Mouse (Mus musculus) kidney, embryonic 15.5 days (tissue): Measurements from ENCODE around the gene Per1. TPM values are rescaled to one million over a fixed set of nuclear protein-coding genes. Genes with fewer than 3 reads are reported as not detected.
A peak's percentile ranks its signal among the peaks of the same experiment; 100 is the strongest.

Experiments
- ATAC-seq: fragments of 200-750 bp; cut with Nextera tagmentation; replicated peaks from 2 replicates; pipeline ENCODE4 v1.8.0; 2017; ENCODE audit warnings: moderate TSS enrichment; ENCODE audit not compliant: low FRiP score
- H3K27ac ChIP-seq: fragments of 300-500 bp; sonication (generic); 2 replicates; pipeline ENCODE4 v1.5.1; 2015; ENCODE audit warnings: mild to moderate bottlenecking, inconsistent platforms
- H3K27me3 ChIP-seq: fragments of 300-500 bp; sonication (generic); 2 replicates; pipeline ENCODE4 v1.6.1; 2015; ENCODE audit warnings: inconsistent platforms
- H3K36me3 ChIP-seq: fragments of 300-500 bp; sonication (generic); 2 replicates; pipeline ENCODE4 v1.6.1; 2015; ENCODE audit warnings: inconsistent platforms
- H3K4me1 ChIP-seq: fragments of 300-500 bp; sonication (generic); 2 replicates; pipeline ENCODE4 v1.6.1; 2015; ENCODE audit warnings: inconsistent platforms
- H3K4me2 ChIP-seq: fragments of 300-500 bp; sonication (generic); 2 replicates; pipeline ENCODE4 v1.6.1; 2015; ENCODE audit warnings: moderate library complexity, mild to moderate bottlenecking, inconsistent platforms
- H3K4me3 ChIP-seq: fragments of 300-500 bp; sonication (generic); replicated peaks from 2 replicates; pipeline ENCODE4 v1.5.1; 2015; ENCODE audit warnings: mild to moderate bottlenecking, inconsistent platforms
- H3K9ac ChIP-seq: fragments of 300-500 bp; sonication (generic); 2 replicates; pipeline ENCODE4 v1.6.1; 2015; ENCODE audit warnings: mild to moderate bottlenecking, inconsistent platforms
- H3K9me3 ChIP-seq: fragments of 300-500 bp; sonication (generic); replicated peaks from 2 replicates; pipeline ENCODE4 v1.6.1; 2016; ENCODE audit warnings: inconsistent platforms
- WGBS: fragments of 180-500 bp; shearing (Covaris S2); methylation state at CpG from one replicate; pipeline ENCODE4 v1.1.7; 2015; ENCODE audit warnings: mixed read lengths; 5-methylcytosine and 5-hydroxymethylcytosine counted together
- polyA plus RNA-seq: library from polyadenylated mRNA; unstranded; fragments of >200 nt; fragmentation: Nextera tagmentation; extraction: Ambion mirVana; gene quantifications from 2 replicates; pipeline ENCODE4 v1.2.1, GENCODE M21; 2015

Gene Per1
- polyA plus RNA-seq, 1 experiment from 2014 or later: 13.7 TPM

DNA sequence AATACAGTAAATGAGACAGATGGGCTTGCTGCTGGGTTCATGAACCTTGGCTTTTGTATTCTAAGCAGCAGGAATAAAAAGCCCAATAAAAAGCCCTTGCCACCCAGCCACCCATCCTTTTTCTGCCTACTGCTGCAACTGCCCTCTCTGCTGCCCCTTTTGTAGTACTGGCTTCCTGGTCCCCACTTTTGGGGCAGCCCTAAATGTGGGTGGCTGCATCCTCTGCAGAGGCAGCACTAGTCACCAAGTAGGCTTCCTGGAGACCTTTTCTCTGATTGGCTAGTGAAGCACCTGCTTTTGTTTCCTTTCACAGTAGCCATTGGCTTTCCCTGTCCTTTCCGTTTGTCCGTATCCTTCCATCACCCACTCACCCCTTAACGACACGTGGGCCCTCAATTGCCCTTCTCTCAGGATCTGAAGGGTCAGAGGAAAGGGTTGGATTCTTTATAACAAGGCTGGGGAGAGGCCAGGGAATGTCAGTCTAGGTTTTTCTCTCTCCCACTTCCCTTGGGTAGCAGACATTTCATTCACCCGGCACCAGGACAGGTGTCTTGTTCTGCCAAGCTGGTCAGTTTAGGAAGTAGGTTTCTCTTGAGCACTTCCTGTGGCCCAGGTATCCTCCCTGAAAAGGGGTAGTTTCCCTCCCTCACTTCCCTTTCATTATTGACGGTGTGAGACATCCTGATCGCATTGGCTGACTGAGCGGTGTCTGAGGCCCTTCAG, 3.2 kb downstream of the Per1 start:
- ATAC-seq: no peak
- peak overlapping the region; percentile 96 for H3K4me2 ChIP-seq
- peaks cover 66% of the 10 kb centered on the region for H3K4me1 ChIP-seq
- H3K36me3 ChIP-seq: peaks cover 26% of the 10 kb centered on the region
- no peaks in the 10 kb centered on the region for H3K9me3 ChIP-seq
- no peaks in the 10 kb centered on the region for H3K27me3 ChIP-seq
- peak overlapping the region; percentile 95 for H3K27ac ChIP-seq
- WGBS: 14% methylated on average over 8 of the region's 8 CpGs
- H3K9ac ChIP-seq: peak overlapping the region; percentile 66; the same call in 1 of the 2 replicates
- peak overlapping the region; percentile 61 for H3K4me3 ChIP-seq

DNA sequence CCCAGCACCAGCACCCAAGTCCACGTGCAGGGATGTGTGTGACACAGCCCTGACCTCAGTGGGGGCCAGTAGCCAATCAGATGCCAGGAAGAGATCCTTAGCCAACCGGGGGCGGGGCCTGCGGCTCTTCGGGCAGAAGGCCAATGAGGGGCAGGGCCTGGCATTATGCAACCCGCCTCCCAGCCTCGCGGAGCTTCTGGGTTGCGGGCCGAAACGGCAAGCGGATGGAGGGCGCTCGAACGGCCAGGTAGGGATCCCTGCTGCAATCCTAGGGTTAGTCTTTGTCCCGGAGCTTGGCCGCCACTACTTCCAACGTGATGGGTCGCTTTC, 3.7 kb downstream of the Per1 start:
- peaks cover 66% of the 10 kb centered on the region for H3K4me1 ChIP-seq
- peak overlapping the region; percentile 61 for H3K4me3 ChIP-seq
- H3K36me3 ChIP-seq: peaks cover 32% of the 10 kb centered on the region
- H3K4me2 ChIP-seq: peak overlapping the region; percentile 96
- peak overlapping the region; percentile 66 for H3K9ac ChIP-seq
- no peaks in the 10 kb centered on the region for H3K9me3 ChIP-seq
- WGBS: under 1% methylated on average over 18 of the region's 19 CpGs
- peak overlapping the region; percentile 95 for H3K27ac ChIP-seq
- ATAC-seq: peak; percentile 15
- H3K27me3 ChIP-seq: no peaks in the 10 kb centered on the region

- under 1% methylated on average over 22 of the region's 22 CpGs for WGBS
- no peak for ATAC-seq
These were observed 4.3 kb downstream of the Per1 start for GRCm38 (mm10) chr11:69099177-69099914.

GRCm38 (mm10) chr11:69099915-69100345, 4.9 kb downstream of the Per1 start:
- Histone ChIP-seq H3K27ac (peak overlapping the region; percentile 95), H3K9ac (peak overlapping the region; percentile 66), H3K4me1 (peaks cover 58% of the 10 kb centered on the region), H3K4me2 (peak overlapping the region; percentile 96), H3K27me3 (no peaks in the 10 kb centered on the region), H3K36me3 (peaks cover 44% of the 10 kb centered on the region), H3K9me3 (no peaks in the 10 kb centered on the region), H3K4me3 (peak overlapping the region; percentile 61)
- 1% methylated on average over 23 of the region's 23 CpGs for WGBS
- ATAC-seq: peak; percentile 38

More at GRCm38 (mm10) chr11:69099177-69099914, 4.3 kb downstream of the Per1 start:
- H3K27ac ChIP-seq: peak overlapping the region; percentile 95
- H3K4me3 ChIP-seq: peak overlapping the region; percentile 61
- H3K9ac ChIP-seq: peak overlapping the region; percentile 66
- H3K36me3 ChIP-seq: peaks cover 38% of the 10 kb centered on the region
- H3K4me2 ChIP-seq: peak overlapping the region; percentile 96
- H3K4me1 ChIP-seq: peaks cover 61% of the 10 kb centered on the region
- no peaks in the 10 kb centered on the region for H3K9me3 ChIP-seq
- no peaks in the 10 kb centered on the region for H3K27me3 ChIP-seq

- 91% methylated on average over 20 of the region's 20 CpGs for WGBS
- peak overlapping the region; percentile 61 for H3K4me3 ChIP-seq
- peak overlapping the region; percentile 66; the same call in 1 of the 2 replicates for H3K9ac ChIP-seq
- no peaks in the 10 kb centered on the region for H3K27me3 ChIP-seq
- peak overlapping the region; percentile 96 for H3K4me2 ChIP-seq
- peaks cover 52% of the 10 kb centered on the region for H3K4me1 ChIP-seq
- H3K27ac ChIP-seq: peak overlapping the region; percentile 95; the same call in 1 of the 2 replicates
- ATAC-seq: no peak
- no peaks in the 10 kb centered on the region for H3K9me3 ChIP-seq
- H3K36me3 ChIP-seq: peaks cover 52% of the 10 kb centered on the region
These were observed 5.8 kb downstream of the Per1 start for GRCm38 (mm10) chr11:69100639-69101360.

DNA sequence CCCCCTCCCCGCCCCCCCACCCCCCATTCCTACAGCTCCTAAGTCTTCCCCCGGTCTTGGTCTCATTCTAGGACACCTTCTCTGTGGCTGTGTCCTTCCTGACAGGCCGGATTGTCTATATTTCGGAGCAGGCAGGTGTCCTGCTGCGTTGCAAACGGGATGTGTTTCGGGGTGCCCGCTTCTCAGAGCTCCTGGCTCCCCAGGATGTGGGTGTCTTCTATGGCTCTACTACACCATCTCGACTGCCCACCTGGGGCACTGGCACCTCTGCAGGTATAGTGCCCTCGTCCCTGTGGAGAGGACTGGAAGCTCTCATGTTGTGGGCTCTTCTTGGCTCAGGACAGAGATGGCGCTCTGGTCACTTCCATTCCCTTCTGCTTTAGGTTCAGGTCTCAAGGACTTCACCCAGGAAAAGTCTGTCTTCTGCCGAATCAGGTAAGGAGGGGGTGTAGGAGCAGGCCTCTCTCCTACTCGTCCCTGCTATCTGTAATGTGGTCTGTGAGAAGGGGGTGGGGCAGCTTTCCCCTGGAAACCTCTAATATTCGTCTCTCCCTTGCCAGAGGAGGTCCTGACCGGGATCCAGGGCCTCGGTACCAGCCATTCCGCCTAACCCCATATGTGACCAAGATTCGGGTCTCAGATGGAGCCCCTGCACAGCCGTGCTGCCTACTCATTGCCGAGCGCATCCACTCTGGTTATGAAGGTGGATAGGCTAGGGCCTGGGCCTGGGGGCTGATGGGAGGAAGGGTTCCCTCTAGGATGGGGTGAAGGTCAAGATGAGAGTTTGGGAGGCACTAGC, 6.8 kb downstream of the Per1 start:
- peaks cover 62% of the 10 kb centered on the region for H3K36me3 ChIP-seq
- WGBS: 89% methylated on average over 21 of the region's 21 CpGs
- H3K9me3 ChIP-seq: no peaks in the 10 kb centered on the region
- H3K27ac ChIP-seq: no peak overlapping the region
- no peaks in the 10 kb centered on the region for H3K27me3 ChIP-seq
- H3K4me2 ChIP-seq: no peak overlapping the region
- peaks cover 42% of the 10 kb centered on the region for H3K4me1 ChIP-seq
- no peak for ATAC-seq
- no peak overlapping the region for H3K9ac ChIP-seq
- H3K4me3 ChIP-seq: no peak overlapping the region

DNA sequence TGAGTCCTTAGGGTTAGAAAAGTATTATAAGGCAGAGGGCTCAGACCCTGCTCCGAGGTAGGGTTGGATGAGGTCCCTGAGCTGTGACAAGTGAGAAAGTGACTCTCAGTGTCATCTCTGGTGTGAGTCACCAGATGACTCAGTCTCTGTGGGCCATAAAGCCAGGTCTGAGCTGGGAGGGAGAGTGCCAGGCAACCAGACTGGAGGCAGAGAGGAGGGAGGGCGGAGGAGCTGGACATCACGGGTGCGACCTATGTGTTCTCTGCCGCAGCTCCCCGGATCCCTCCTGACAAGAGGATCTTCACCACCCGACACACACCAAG, 7.3 kb downstream of the Per1 start:
- WGBS: 95% methylated on average over 7 of the region's 7 CpGs
- no peak for ATAC-seq
- H3K36me3 ChIP-seq: peaks cover 68% of the 10 kb centered on the region
- H3K9me3 ChIP-seq: no peaks in the 10 kb centered on the region
- no peak overlapping the region for H3K4me2 ChIP-seq
- no peaks in the 10 kb centered on the region for H3K27me3 ChIP-seq
- H3K4me1 ChIP-seq: peaks cover 36% of the 10 kb centered on the region
- H3K27ac ChIP-seq: no peak overlapping the region
- no peak overlapping the region for H3K4me3 ChIP-seq
- no peak overlapping the region for H3K9ac ChIP-seq

- no peaks in the 10 kb centered on the region for H3K27me3 ChIP-seq
- H3K9ac ChIP-seq: no peak overlapping the region
- H3K4me1 ChIP-seq: peaks cover 28% of the 10 kb centered on the region
- H3K4me2 ChIP-seq: no peak overlapping the region
- peaks cover 76% of the 10 kb centered on the region for H3K36me3 ChIP-seq
- ATAC-seq: no peak
- H3K9me3 ChIP-seq: no peaks in the 10 kb centered on the region
- 95% methylated on average over 14 of the region's 14 CpGs for WGBS
- H3K27ac ChIP-seq: no peak overlapping the region
- no peak overlapping the region for H3K4me3 ChIP-seq
These were observed 8.1 kb downstream of the Per1 start for GRCm38 (mm10) chr11:69103121-69103520.

- Histone ChIP-seq H3K9me3 (no peaks in the 10 kb centered on the region), H3K9ac (no peak overlapping the region), H3K4me2 (no peak overlapping the region), H3K27ac (no peak overlapping the region), H3K36me3 (peaks cover 82% of the 10 kb centered on the region), H3K27me3 (no peaks in the 10 kb centered on the region), H3K4me1 (peaks cover 22% of the 10 kb centered on the region), H3K4me3 (no peak overlapping the region)
- 87% methylated on average over 15 of the region's 15 CpGs for WGBS
- ATAC-seq: no peak
These were observed 8.8 kb downstream of the Per1 start for GRCm38 (mm10) chr11:69103531-69104435.

- Histone ChIP-seq H3K36me3 (peaks cover 89% of the 10 kb centered on the region), H3K4me3 (no peak overlapping the region), H3K9me3 (no peaks in the 10 kb centered on the region), H3K9ac (no peak overlapping the region), H3K4me2 (no peak overlapping the region), H3K27me3 (no peaks in the 10 kb centered on the region), H3K4me1 (peaks cover 16% of the 10 kb centered on the region), H3K27ac (no peak overlapping the region)
- WGBS: 87% methylated on average over 14 of the region's 14 CpGs
- no peak for ATAC-seq
These were observed 9.5 kb downstream of the Per1 start for GRCm38 (mm10) chr11:69104487-69104886.

- no peaks in the 10 kb centered on the region for H3K9me3 ChIP-seq
These were observed 10.2 kb downstream of the Per1 start for GRCm38 (mm10) chr11:69105227-69105626.

More at GRCm38 (mm10) chr11:69105227-69105626, 10.2 kb downstream of the Per1 start:
- no peak overlapping the region for H3K4me3 ChIP-seq
- peaks cover 15% of the 10 kb centered on the region for H3K4me1 ChIP-seq
- peaks cover 91% of the 10 kb centered on the region for H3K36me3 ChIP-seq
- no peak overlapping the region for H3K4me2 ChIP-seq
- no peak overlapping the region for H3K9ac ChIP-seq
- no peak for ATAC-seq
- H3K27me3 ChIP-seq: no peaks in the 10 kb centered on the region
- WGBS: 83% methylated on average over 6 of the region's 6 CpGs
- H3K27ac ChIP-seq: no peak overlapping the region
